Mouse (Mus musculus): ENCODE data around the gene Kat6b. TPM values are rescaled to one million over a fixed set of nuclear protein-coding genes. Genes with fewer than 3 reads are reported as not detected.
A peak's percentile ranks its signal among the peaks of the same experiment; 100 is the strongest.

The Kat6b gene
- polyA plus RNA-seq, 1 experiment from 2014 or later, result 7.1 TPM

DNA sequence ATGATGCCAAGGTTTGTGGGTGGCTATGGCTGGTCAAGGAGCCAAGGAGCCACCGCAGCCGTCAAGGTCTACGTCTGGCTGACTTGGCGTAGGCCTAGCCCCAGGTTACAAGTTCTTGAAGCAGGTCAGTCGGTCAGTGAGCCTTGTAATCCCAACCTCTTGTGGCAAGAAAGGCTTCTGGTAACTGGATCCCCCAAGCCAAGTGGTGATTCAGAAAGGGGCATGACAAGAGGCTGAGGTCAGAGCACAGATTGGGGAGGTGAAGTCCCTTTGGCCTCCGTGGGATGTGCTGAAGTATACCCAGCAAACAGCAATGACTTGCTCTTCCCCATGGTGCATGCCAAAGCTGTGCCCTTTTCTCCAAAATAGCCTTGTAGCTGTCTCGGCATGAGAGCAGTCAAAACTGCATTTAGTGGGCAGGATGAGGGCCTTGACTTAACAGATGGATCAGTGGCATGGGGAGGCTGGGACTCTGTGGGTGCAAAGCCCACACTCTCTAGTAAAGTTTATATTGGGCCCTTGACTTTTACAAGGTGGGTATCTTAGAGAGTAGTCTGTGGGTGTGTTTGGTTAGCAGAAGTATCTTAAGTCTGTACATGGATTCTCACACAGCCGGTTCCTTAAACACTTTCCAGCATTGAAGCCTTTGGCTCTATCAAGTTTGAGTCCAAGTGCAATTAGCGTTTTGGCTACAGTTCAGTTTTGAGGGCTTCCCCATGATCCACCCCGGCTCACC lies 204.3 kb downstream of the Kat6b start:
- peaks cover 9% of the 10 kb centered on the region; the same call in 1 of the 2 replicates for H3K27me3 ChIP-seq (replicated peaks; ENCODE audit: control insufficient read depth, insufficient read depth, low read length)
- H3K9me3 ChIP-seq (ENCODE audit: control insufficient read depth, low read length), result no peaks in the 10 kb centered on the region
- peaks cover 14% of the 10 kb centered on the region for H3K4me1 ChIP-seq (ENCODE audit: control insufficient read depth, insufficient read depth, low read length)
- H3K9ac ChIP-seq (ENCODE audit: low read depth, low read length), result no peak overlapping the region
- H3K36me3 ChIP-seq (ENCODE audit: control insufficient read depth, insufficient read depth, low read length), result no peaks in the 10 kb centered on the region
- ATAC-seq, result no peak
- WGBS, result 92% methylated on average over 10 of the region's 10 CpGs
- H3K4me3 ChIP-seq (ENCODE audit: low read length), result no peak overlapping the region
- H3K4me2 ChIP-seq (ENCODE audit: low read depth, low read length), result no peak overlapping the region
- H3K27ac ChIP-seq (ENCODE audit: low read length), result no peak overlapping the region

DNA sequence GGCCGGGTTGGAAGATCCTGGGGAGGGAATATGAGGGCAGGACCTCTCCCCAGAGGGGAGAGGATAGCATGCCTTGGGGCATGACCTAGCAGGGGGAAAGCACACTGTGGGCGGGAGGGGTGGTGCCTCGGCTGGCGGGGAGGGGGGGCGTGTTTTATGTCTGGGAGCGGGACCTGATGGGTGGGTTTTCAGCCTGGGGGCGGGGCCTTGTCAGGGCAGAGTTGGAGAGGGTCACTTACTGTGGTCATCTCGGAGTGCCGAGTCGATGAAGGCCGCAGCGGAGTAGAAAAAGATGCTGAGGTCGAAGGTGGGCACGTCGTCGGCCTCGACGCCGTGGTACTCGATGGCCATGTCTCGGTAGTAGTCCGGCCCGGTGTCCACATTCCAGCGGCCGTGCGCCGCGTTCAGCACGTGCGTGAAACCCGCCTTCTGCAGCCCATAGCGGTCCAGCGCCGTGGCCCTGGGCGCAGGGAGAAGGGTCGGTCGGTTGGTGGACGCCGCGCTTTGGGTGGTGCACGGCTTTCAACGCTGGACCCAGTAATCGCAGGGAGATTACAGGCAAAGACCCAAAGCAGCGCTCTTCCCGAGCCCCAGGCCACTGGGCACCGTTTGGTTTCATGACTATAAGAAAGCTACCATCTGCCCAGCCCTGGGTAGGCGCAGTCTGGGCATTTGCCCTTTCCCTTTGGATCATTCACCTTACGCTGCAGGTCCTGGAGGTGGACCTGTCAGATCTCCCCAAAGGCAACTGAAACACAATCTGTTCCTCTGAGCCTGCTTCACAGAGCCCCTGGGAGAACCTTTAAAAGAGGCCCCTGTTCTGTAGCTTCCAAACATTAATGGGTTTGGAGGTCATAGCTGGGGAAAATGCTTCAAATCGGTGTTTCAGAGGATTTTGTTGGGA lies 205.4 kb downstream of the Kat6b start:
- Histone ChIP-seq H3K4me2 (ENCODE audit: low read depth, low read length) (peak overlapping the region; percentile 79), H3K9ac (ENCODE audit: low read depth, low read length) (peak overlapping the region; percentile 30; the same call in 1 of the 2 replicates), H3K4me1 (ENCODE audit: control insufficient read depth, insufficient read depth, low read length) (peaks cover 14% of the 10 kb centered on the region), H3K9me3 (ENCODE audit: control insufficient read depth, low read length) (no peaks in the 10 kb centered on the region), H3K4me3 (ENCODE audit: low read length) (peak overlapping the region; percentile 39), H3K36me3 (ENCODE audit: control insufficient read depth, insufficient read depth, low read length) (no peaks in the 10 kb centered on the region), H3K27me3 (replicated peaks; ENCODE audit: control insufficient read depth, insufficient read depth, low read length) (peaks cover 9% of the 10 kb centered on the region; the same call in 1 of the 2 replicates), H3K27ac (ENCODE audit: low read length) (no peak overlapping the region)
- 10% methylated on average over 49 of the region's 49 CpGs for WGBS
- peak; percentile 41 for ATAC-seq

DNA sequence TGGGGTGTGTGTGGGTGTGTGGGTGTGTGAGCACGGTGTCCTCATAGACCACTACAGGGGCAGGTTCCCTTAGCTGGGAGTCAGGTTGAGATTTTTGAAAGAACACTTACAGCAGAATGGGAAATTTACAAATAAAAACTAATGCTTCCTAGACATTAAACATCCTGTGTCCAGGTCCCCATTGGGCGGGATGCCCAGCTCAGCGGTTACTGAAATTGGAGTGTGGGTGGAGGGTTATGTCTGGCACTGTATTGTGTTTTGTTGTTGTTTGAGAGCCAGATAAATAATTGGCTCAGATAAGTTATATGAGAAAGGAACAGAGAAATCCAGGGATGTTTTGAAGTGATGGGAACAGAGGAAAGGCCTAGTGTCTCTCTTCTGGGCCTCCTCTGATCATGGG lies 209.8 kb downstream of the Kat6b start:
- no peak for ATAC-seq
- no peaks in the 10 kb centered on the region for H3K9me3 ChIP-seq (ENCODE audit: control insufficient read depth, low read length)
- H3K4me2 ChIP-seq (ENCODE audit: low read depth, low read length), result no peak overlapping the region
- no peak overlapping the region for H3K27ac ChIP-seq (ENCODE audit: low read length)
- H3K4me1 ChIP-seq (ENCODE audit: control insufficient read depth, insufficient read depth, low read length), result peaks cover 6% of the 10 kb centered on the region; the same call in 1 of the 2 replicates
- H3K4me3 ChIP-seq (ENCODE audit: low read length), result no peak overlapping the region
- peaks cover 9% of the 10 kb centered on the region; the same call in 1 of the 2 replicates for H3K27me3 ChIP-seq (replicated peaks; ENCODE audit: control insufficient read depth, insufficient read depth, low read length)
- no peaks in the 10 kb centered on the region for H3K36me3 ChIP-seq (ENCODE audit: control insufficient read depth, insufficient read depth, low read length)
- no peak overlapping the region for H3K9ac ChIP-seq (ENCODE audit: low read depth, low read length)
- WGBS, result 82% methylated on average over 3 of the region's 3 CpGs

DNA sequence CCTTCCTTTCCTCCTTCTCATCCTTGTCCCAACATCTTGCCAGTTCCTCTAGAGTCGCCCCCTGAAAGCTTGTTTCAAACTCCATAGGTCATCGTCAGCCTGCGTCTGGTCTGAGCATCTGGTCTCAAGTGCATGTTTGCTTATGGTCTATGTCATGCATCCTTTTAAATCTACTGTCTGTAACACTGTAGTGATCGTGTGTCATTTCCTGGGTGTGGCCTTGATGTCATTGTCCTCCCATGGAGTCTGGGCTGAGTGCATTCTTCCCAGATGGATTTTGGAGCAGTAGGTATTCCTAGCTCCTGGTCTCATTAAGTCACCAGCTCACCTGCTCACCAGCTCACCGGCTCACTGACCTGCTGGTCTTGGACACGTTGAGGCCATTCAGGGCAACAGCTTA lies 213.8 kb downstream of the Kat6b start:
- Histone ChIP-seq H3K9ac (ENCODE audit: low read depth, low read length) (no peak overlapping the region), H3K9me3 (ENCODE audit: control insufficient read depth, low read length) (no peaks in the 10 kb centered on the region), H3K27ac (ENCODE audit: low read length) (no peak overlapping the region), H3K36me3 (ENCODE audit: control insufficient read depth, insufficient read depth, low read length) (no peaks in the 10 kb centered on the region), H3K4me2 (ENCODE audit: low read depth, low read length) (no peak overlapping the region), H3K4me1 (ENCODE audit: control insufficient read depth, insufficient read depth, low read length) (no peaks in the 10 kb centered on the region), H3K27me3 (replicated peaks; ENCODE audit: control insufficient read depth, insufficient read depth, low read length) (no peaks in the 10 kb centered on the region), H3K4me3 (ENCODE audit: low read length) (no peak overlapping the region)
- no peak for ATAC-seq
- WGBS, result 65% methylated on average over 6 of the region's 6 CpGs

DNA sequence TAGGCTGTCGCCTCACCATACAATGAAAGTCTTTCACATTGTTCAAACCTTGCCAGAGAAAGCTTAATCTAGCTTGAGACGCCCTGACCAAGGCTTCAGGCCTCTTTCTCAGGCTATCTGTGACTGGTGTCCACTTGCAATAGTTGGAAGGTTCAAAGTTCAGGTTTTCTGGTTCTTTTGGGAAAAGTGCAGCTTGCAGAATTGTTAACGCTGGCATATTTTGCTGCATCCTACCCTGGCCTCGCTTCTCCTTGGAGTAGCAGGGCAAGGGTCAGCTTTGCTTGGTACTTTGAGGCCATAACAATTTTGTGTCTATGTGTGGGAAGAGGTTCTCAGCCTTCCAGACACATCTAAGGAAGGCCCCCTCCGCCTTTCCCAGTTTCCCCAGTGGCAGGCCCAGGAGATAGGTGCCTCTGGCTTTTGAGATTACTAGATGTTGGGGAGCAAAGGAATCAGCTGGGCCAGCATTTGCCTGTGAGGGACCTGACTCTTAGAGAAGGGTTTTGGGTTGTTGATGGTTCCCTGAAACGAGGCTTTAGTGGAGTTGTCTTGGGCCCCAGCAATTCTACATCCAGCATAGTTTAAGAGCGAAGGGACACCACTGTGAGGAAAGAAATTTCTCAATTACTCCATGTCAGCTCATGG lies 215.1 kb downstream of the Kat6b start:
- H3K4me3 ChIP-seq (ENCODE audit: low read length), result no peak overlapping the region
- no peak for ATAC-seq

DNA sequence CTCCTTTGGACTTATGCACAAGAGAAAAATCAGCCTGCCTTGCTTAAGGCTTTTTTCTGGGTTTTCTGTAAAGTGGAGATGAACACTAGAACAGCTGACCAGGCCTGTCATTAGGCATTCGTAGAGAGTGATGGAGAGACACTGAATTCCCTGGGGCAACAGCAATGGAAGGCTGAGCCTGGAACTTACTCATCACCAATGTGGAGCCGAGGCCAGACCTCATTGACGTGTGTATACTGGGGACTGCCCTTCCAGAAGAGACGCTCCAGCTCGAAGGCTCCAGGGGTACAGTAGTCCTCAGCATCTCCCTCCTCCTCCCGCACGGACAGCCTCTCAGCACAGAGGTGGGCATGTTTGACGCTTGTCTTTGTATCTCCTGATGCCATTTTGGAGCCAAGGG lies 221.5 kb downstream of the Kat6b start:
- Histone ChIP-seq H3K9me3 (ENCODE audit: control insufficient read depth, low read length) (no peaks in the 10 kb centered on the region), H3K36me3 (ENCODE audit: control insufficient read depth, insufficient read depth, low read length) (no peaks in the 10 kb centered on the region), H3K4me1 (ENCODE audit: control insufficient read depth, insufficient read depth, low read length) (peaks cover 4% of the 10 kb centered on the region; the same call in 1 of the 2 replicates), H3K27me3 (replicated peaks; ENCODE audit: control insufficient read depth, insufficient read depth, low read length) (no peaks in the 10 kb centered on the region), H3K4me2 (ENCODE audit: low read depth, low read length) (no peak overlapping the region), H3K4me3 (ENCODE audit: low read length) (no peak overlapping the region), H3K27ac (ENCODE audit: low read length) (no peak overlapping the region), H3K9ac (ENCODE audit: low read depth, low read length) (no peak overlapping the region)
- 89% methylated on average over 8 of the region's 8 CpGs for WGBS
- ATAC-seq, result no peak

More for the DNA sequence above, 215.1 kb downstream of the Kat6b start:
- H3K4me1 ChIP-seq (ENCODE audit: control insufficient read depth, insufficient read depth, low read length), result no peaks in the 10 kb centered on the region
- 84% methylated on average over 7 of the region's 7 CpGs for WGBS
- no peak overlapping the region for H3K27ac ChIP-seq (ENCODE audit: low read length)
- H3K9ac ChIP-seq (ENCODE audit: low read depth, low read length), result no peak overlapping the region
- no peaks in the 10 kb centered on the region for H3K9me3 ChIP-seq (ENCODE audit: control insufficient read depth, low read length)
- no peak overlapping the region for H3K4me2 ChIP-seq (ENCODE audit: low read depth, low read length)
- no peaks in the 10 kb centered on the region for H3K36me3 ChIP-seq (ENCODE audit: control insufficient read depth, insufficient read depth, low read length)
- H3K27me3 ChIP-seq (replicated peaks; ENCODE audit: control insufficient read depth, insufficient read depth, low read length), result no peaks in the 10 kb centered on the region

DNA sequence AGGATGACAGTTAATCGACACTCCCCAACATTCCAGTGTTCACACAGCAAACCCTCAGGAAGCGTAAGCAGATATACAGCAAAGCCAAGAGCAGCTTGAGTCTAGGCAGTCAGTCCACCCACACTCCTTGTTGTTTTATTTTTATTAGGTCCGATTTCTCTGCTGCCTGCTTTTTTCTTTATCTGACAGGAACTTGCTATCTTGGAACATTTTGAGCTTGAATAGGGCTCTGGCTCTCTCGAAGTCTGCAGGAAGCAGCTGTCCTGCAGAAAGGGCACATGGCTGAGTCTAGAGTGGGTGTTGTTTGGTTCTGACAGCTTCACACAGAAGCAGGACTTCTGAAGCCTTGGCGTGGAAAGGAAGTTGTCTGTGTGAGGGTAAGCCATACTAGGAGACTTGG lies 222.0 kb downstream of the Kat6b start:
- Histone ChIP-seq H3K4me2 (ENCODE audit: low read depth, low read length) (no peak overlapping the region), H3K4me3 (ENCODE audit: low read length) (no peak overlapping the region), H3K27ac (ENCODE audit: low read length) (no peak overlapping the region), H3K9me3 (ENCODE audit: control insufficient read depth, low read length) (no peaks in the 10 kb centered on the region), H3K9ac (ENCODE audit: low read depth, low read length) (no peak overlapping the region), H3K27me3 (replicated peaks; ENCODE audit: control insufficient read depth, insufficient read depth, low read length) (no peaks in the 10 kb centered on the region), H3K36me3 (ENCODE audit: control insufficient read depth, insufficient read depth, low read length) (no peaks in the 10 kb centered on the region), H3K4me1 (ENCODE audit: control insufficient read depth, insufficient read depth, low read length) (peaks cover 4% of the 10 kb centered on the region; the same call in 1 of the 2 replicates)
- WGBS, result 56% methylated on average over 5 of the region's 5 CpGs
- ATAC-seq, result no peak

DNA sequence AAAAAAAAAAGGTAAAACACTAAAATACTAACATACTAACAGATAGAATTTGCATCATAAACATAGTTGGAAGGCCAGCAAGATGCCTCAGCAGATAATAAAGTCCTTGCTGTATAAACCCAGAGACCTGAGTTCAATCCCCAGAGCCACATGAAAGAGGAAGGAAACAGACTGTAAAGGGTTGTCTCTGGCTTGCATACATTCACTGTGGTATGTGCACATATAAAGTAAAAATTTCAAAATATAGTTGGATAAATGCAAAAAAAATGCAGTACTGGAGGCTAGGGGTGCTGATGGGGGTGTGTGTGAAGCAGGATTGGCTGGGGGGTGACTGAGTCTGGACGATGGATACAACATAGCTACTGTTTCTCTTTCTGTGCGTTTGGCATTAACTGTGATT lies 224.2 kb downstream of the Kat6b start:
- no peak overlapping the region for H3K27ac ChIP-seq (ENCODE audit: low read length)
- 81% methylated on average over 2 of the region's 2 CpGs for WGBS
- no peak overlapping the region for H3K4me2 ChIP-seq (ENCODE audit: low read depth, low read length)
- H3K4me3 ChIP-seq (ENCODE audit: low read length), result no peak overlapping the region
- no peaks in the 10 kb centered on the region for H3K9me3 ChIP-seq (ENCODE audit: control insufficient read depth, low read length)
- no peak for ATAC-seq
- H3K9ac ChIP-seq (ENCODE audit: low read depth, low read length), result no peak overlapping the region
- H3K36me3 ChIP-seq (ENCODE audit: control insufficient read depth, insufficient read depth, low read length), result no peaks in the 10 kb centered on the region
- peaks cover 4% of the 10 kb centered on the region; the same call in 1 of the 2 replicates for H3K4me1 ChIP-seq (ENCODE audit: control insufficient read depth, insufficient read depth, low read length)
- no peaks in the 10 kb centered on the region for H3K27me3 ChIP-seq (replicated peaks; ENCODE audit: control insufficient read depth, insufficient read depth, low read length)
